Mouse (Mus musculus) G1E (cell line): ENCODE results near the gene Gm9922.

ENCODE experiments used
- CTCF ChIP-seq: IDR thresholded peaks from 2 replicates; pipeline ENCODE4 v1.5.1; 2012; ENCODE audit warnings: low read depth, low read length, inconsistent platforms, mixed read lengths
- GATA1 ChIP-seq: IDR thresholded peaks from 2 replicates; pipeline ENCODE4 v1.6.1; 2012; ENCODE audit warnings: borderline replicate concordance, low read length, inconsistent platforms, mixed read lengths

DNA sequence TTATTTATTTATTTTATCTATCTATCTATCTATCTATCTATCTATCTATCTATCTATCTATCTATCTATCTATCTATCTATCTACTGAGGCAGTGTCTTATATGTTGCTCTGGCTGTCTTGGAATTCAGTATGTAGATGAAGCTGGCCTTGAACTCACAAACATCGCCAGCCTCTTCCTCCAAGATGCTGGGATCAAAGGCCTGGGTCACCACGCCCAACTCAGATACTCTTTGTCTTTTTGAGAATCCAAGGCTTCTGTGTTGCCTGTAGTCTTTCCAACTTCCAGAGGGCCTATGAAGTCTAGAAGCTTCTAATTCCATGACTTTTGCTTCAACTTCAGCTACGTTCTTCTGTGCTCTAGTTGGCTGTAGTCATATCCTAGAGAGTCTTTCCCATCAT is 48.8 kb upstream of the Gm9922 start:
- TF ChIP-seq CTCF (no peak), GATA1 (no peak)
